Mouse (Mus musculus) cerebellum, adult (tissue): ENCODE measurements around the gene A530016L24Rik.
A peak's percentile ranks its signal among the peaks of the same experiment; 100 is the strongest.

ENCODE experiments used
- ATAC-seq: cut with Nextera tagmentation; 2 replicates; pipeline ENCODE4 v1.9.2; 2017; ENCODE audit warnings: mild to moderate bottlenecking, moderate library complexity, mixed read lengths; ENCODE audit not compliant: insufficient number of reproducible peaks, low FRiP score, low TSS enrichment

The A530016L24Rik gene

DNA sequence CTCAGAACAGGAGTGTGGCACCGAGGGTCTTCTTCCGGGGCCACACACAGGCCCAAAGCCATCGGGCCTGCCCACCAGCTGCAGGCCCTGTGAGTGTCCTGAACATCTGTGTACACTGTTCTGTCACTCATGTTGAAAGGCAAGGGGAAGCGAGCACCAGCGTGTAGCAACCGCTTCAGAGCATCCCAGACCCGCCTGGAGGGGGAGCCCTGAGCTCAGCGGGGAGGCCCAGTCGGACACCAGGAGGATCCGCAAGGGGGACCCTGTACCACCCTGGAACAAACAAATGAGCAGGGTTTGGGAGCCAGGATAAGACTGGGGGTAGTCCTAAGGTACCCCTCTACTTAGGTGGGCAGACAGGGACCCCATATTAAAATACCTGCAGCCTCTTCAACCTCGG, 9.4 kb downstream of the A530016L24Rik start:
- ATAC-seq: no peak

DNA sequence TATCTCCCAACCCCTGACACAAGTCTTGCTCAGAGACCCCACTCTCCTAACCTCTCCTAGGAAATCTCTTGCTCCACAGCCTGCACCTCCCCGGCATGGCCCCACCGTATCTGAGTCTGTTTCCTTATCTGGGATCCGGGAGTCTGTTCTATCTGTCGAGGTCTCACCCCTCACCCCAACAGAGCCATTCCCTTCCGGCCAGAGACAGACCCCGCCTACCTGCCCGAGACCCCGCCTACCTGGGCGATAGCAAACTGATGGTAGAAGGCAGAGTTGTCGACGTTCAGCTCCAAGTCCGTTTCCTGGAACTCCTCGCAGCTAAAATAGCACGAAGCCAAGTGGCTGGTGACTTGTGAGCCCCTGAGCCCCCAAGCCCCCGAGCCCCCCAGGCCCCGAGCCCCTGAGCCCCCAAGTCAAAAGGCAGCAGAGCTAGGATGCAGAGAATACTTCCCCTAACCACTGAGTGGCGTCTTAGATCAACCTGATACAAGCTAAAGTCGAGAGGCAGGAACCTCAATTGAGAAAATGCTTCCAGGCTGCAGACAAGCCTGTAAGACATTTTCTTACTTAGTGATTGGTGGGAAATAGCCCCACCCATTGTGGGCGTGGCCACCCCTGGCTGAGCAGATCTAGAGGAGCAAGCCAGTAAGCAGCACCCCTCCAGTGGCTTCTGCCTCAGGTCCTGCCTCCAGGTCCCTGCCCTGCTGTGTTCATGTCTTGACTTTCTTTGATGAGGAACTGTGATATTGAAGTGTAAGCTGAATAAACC, 13.9 kb downstream of the A530016L24Rik start:
- ATAC-seq: no peak

- ATAC-seq: no peak
These were observed 17.0 kb downstream of the A530016L24Rik start for GRCm38 (mm10) chr12:112506267-112506666.

DNA sequence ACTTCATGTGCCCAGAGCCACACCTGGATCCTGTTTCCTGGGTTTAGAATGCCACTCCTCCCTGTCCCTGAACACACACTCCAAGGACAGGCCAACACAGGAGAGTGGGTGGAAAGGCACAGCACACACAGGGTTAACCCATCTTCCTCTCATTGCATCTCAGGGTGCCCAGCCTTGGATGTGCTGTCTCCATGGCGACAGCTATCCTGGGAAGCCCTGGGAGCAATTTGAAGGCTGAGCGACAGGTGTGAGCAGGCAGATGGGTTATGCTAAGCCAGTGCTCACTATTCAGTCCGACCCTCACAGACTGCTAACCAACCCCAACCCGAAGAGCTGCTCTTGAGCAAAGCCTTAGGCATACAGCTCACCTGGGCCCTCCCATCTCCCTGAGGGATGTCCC, 18.0 kb downstream of the A530016L24Rik start:
- no peak for ATAC-seq

- no peak for ATAC-seq
These were observed 18.7 kb downstream of the A530016L24Rik start for GRCm38 (mm10) chr12:112507984-112508383.

- ATAC-seq: no peak
These were observed 21.1 kb downstream of the A530016L24Rik start for GRCm38 (mm10) chr12:112510365-112510732.

GRCm38 (mm10) chr12:112510733-112511372, 21.6 kb downstream of the A530016L24Rik start:
- no peak for ATAC-seq

- ATAC-seq: no peak
These were observed 25.6 kb downstream of the A530016L24Rik start for GRCm38 (mm10) chr12:112514897-112515296.

GRCm38 (mm10) chr12:112516697-112517337, 27.6 kb downstream of the A530016L24Rik start, which contains the start of gene Tmem179:
TSS of gene Tmem179 (minus strand) at chr12:112516747.
- ATAC-seq: no peak

DNA sequence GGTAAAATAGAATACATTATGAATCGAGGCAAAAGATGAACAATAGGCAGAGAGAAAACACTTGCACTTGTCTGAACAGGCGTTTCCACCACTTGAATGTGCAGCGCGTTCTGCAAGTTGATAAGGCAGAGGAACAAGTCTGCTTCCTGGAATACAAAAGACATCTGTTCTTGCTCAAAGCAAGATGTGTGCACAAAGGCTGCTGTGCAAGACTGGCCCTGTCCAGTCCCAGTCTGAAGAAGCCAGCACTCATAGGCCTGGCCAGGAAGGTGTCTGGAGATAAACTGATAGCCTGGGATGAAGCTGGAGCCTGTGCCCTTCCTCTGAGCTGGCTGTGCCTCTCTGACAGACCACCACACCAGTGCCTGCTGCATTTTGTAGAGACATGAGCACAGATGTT, 28.9 kb downstream of the A530016L24Rik start:
- ATAC-seq: no peak

- ATAC-seq: no peak
These were observed 44.5 kb downstream of the A530016L24Rik start for GRCm38 (mm10) chr12:112533758-112534157.

DNA sequence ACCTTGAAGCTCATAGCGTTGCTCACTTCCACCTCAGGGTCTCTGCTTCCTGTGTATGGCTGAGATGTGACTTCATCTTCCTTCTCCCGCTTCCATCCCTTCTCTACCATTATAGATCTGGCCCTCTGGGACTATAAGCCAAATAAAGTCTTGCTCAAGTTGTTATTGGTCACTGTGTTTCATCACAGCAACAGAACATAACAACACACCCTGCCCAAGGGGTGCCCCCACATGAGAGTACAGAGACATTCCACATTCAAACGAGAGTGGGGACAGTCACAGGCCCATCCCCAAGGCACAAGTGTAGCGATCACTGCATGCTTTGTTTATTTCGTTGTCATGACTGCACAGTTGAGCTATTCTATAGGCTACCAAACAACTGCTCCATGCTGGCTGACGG, 48.0 kb downstream of the A530016L24Rik start:
- ATAC-seq: no peak

DNA sequence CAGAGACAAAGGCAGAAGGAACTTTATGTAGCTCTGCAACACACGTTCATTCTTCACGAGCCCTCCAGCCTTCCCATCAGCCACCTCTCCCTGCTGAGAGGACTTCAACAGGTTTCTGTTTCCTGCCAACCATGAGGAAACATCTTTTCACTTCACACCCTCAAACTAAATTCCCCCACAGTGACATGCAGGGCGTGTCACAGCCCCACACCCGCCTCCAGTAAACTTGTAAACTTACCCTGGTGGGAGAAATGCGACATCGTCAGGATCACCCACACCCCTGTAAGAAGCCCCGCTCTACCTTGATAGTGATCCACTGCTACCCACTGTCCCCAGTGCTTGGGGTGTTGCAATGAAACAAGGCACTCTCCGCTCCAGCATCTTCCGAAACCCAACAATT, 49.1 kb downstream of the A530016L24Rik start:
- no peak for ATAC-seq

- no peak for ATAC-seq
These were observed 50.3 kb downstream of the A530016L24Rik start for GRCm38 (mm10) chr12:112539466-112539965.

GRCm38 (mm10) chr12:112540321-112540720, 51.1 kb downstream of the A530016L24Rik start:
- no peak for ATAC-seq

- ATAC-seq: no peak
These were observed 52.3 kb downstream of the A530016L24Rik start for GRCm38 (mm10) chr12:112541483-112542091.

GRCm38 (mm10) chr12:112542257-112542919, 53.1 kb downstream of the A530016L24Rik start:
- peak; percentile 41; the same call in 1 of the 2 replicates for ATAC-seq

DNA sequence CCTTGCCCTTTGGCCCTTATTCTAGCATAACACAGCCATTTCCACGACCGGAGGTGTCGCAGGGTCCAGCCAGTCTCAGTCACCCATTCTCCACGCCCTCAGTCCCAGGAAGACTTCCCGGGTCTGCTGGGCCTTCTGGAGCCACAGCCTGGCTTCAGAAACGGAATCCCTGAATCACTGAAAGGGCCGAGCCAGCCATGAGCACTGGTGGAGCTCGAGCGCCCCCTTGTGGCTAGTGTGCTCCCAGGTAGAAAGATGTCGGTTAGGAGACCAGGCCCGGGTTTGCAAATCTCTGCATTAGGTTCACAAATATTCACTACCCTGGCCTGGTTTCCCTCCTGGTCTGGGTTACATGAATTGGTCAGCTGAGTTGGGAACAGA, 53.7 kb downstream of the A530016L24Rik start:
- peak; percentile 64 for ATAC-seq

- ATAC-seq: no peak
These were observed 54.7 kb downstream of the A530016L24Rik start for GRCm38 (mm10) chr12:112543941-112544340.
